ENCODE assay signal across 29 mouse cellular contexts in the genomic region with DNA sequence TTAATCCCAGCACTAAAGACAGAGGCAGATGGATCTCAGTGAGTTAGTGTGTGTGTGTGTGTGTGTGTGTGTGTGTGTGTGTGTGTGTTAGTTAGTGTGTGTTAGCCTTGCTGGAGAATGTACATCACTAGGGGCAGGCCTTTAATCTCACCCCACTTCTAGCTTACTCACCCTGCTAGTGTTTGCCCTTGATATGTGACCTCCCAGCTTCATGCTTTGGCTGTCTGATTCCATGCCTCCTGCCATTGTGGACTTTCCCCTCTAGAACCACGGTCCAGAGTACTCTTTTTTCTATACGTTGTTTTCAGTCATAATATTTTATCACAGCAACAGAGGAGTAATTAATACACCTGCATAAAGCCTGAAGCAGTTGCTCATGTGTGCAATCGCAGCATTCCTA.
"Had no signal": no experiment of that assay in that cellular context is flagged by ENCODE, and none has a peak within 500 bp of the region (broad histone marks: within the 10 kb centered on the region; RNA-seq: fewer than 3 reads in every experiment).

No protein-coding gene starts in this region.

- H3K9ac ChIP-seq: forebrain, postnatal 0 days; heart, embryonic 13.5 days; heart, embryonic 15.5 days; hindbrain, embryonic 12.5 days; hindbrain, embryonic 14.5 days; kidney, embryonic 15.5 days; limb, embryonic 13.5 days; limb, embryonic 15.5 days; liver, embryonic 13.5 days had no signal

- H3K27ac ChIP-seq: heart, adult 2 months; heart, embryonic 13.5 days; heart, embryonic 15.5 days; hindbrain, embryonic 10.5 days; hindbrain, embryonic 12.5 days; hindbrain, embryonic 14.5 days; kidney, embryonic 15.5 days; kidney, postnatal 0 days; layer of hippocampus, adult 2 months; limb, embryonic 13.5 days; limb, embryonic 15.5 days; liver, embryonic 13.5 days had no signal

- H3K27me3 ChIP-seq: heart, embryonic 13.5 days; heart, embryonic 15.5 days; hindbrain, embryonic 12.5 days; kidney, embryonic 15.5 days; limb, embryonic 13.5 days; limb, embryonic 15.5 days; liver, embryonic 13.5 days had no signal

- H3K4me2 ChIP-seq: heart, embryonic 11.5 days; heart, embryonic 13.5 days; heart, embryonic 15.5 days; hindbrain, embryonic 12.5 days; hindbrain, embryonic 14.5 days; kidney, embryonic 15.5 days; limb, embryonic 13.5 days; limb, embryonic 15.5 days; liver, embryonic 13.5 days had no signal

- ATAC-seq: forebrain, postnatal 0 days; hindbrain, embryonic 16.5 days; inflammation-experienced regulatory T-cells, adult 6 months had no signal

- H3K4me3 ChIP-seq: heart, adult 2 months; heart, embryonic 13.5 days; heart, embryonic 15.5 days; hindbrain, embryonic 10.5 days; hindbrain, embryonic 12.5 days; kidney, embryonic 15.5 days; layer of hippocampus, adult 2 months; limb, embryonic 13.5 days; limb, embryonic 15.5 days; liver, embryonic 13.5 days had no signal

- H3K9me3 ChIP-seq: heart, embryonic 13.5 days; heart, embryonic 15.5 days; hindbrain, embryonic 10.5 days; hindbrain, embryonic 12.5 days; kidney, embryonic 15.5 days; limb, embryonic 13.5 days; limb, embryonic 15.5 days; liver, embryonic 13.5 days had no signal

- DNase-seq: forebrain, postnatal 0 days; gastrocnemius, postnatal 14 days; gastrocnemius, postnatal 36 days; heart, adult 11 months; heart, adult 2 months; heart, postnatal 14 days; heart, postnatal 4 days; kidney, adult 11 months; kidney, adult 2 months; kidney, adult 9 months; kidney, postnatal 14 days; kidney, postnatal 4 days; layer of hippocampus, adult 9-11 months; layer of hippocampus, postnatal 36 days; left cerebral cortex, postnatal 4 days; liver, embryonic 13.5 days had no signal

- H3K4me1 ChIP-seq: heart, embryonic 13.5 days; heart, embryonic 15.5 days; hindbrain, embryonic 12.5 days; limb, embryonic 13.5 days; limb, embryonic 15.5 days; liver, embryonic 13.5 days had no signal
